In genomic region chr4:22153620-22154019, GRCm38 (mm10) we compare ENCODE assay signal across 20 mouse cellular contexts.
"Had no signal": no experiment of that assay in that cellular context is flagged by ENCODE, and none has a peak within 500 bp of the region (broad histone marks: within the 10 kb centered on the region; RNA-seq: fewer than 3 reads in every experiment).

No protein-coding gene starts in this region.

- H3K9ac ChIP-seq: limb, embryonic 13.5 days; liver, embryonic 12.5 days; liver, embryonic 15.5 days; lung, embryonic 15.5 days; midbrain, embryonic 12.5 days had no signal

- H3K9me3 ChIP-seq: limb, embryonic 10.5 days; limb, embryonic 13.5 days; liver, embryonic 12.5 days; liver, embryonic 15.5 days; lung, embryonic 15.5 days; midbrain, embryonic 12.5 days had no signal

- DNase-seq: kidney, adult 2 months; kidney, postnatal 25 days; layer of hippocampus, adult 9-11 months; liver; lung, adult 18-20 months; lung, postnatal 10 days; lung, postnatal 36 days; thymus, adult 2 months; thymus, postnatal 14 days; thymus, postnatal 4 days had no signal

- ATAC-seq: liver, embryonic 12.5 days had no signal

- H3K36me3 ChIP-seq: limb, embryonic 10.5 days; limb, embryonic 13.5 days; liver, embryonic 12.5 days; liver, embryonic 15.5 days; lung, embryonic 15.5 days; midbrain, embryonic 12.5 days had no signal

- H3K27ac ChIP-seq: kidney, postnatal 0 days; layer of hippocampus, adult 2 months; limb, embryonic 10.5 days; limb, embryonic 13.5 days; liver, embryonic 12.5 days; liver, embryonic 15.5 days; lung, embryonic 15.5 days; midbrain, embryonic 12.5 days; stomach, postnatal 0 days had no signal

- H3K4me2 ChIP-seq: limb, embryonic 13.5 days; liver, embryonic 12.5 days; liver, embryonic 15.5 days; lung, embryonic 15.5 days; midbrain, embryonic 12.5 days had no signal

- H3K4me1 ChIP-seq: limb, embryonic 10.5 days; liver, embryonic 12.5 days; liver, embryonic 15.5 days; lung, embryonic 15.5 days; megakaryocyte, embryonic 14.5 days had no signal

- H3K4me3 ChIP-seq: layer of hippocampus, adult 2 months; limb, embryonic 10.5 days; limb, embryonic 13.5 days; liver, embryonic 12.5 days; liver, embryonic 15.5 days; lung, embryonic 15.5 days; megakaryocyte, embryonic 14.5 days; midbrain, embryonic 12.5 days had no signal

- H3K27me3 ChIP-seq: liver, embryonic 15.5 days; midbrain, embryonic 12.5 days had no signal
